Mouse (Mus musculus): ENCODE data around the gene Nudt11.
"Not testable (repeated sequence)": the region's sequence is repeated elsewhere in the genome, so short reads cannot be mapped to it uniquely, and the experiment has no call there.

GRCm38 (mm10) chrX:6047936-6048614 lies 822 bp downstream of the Nudt11 start:
- TF ChIP-seq CTCF (IDR thresholded peaks at IDR 0.05; ENCODE audit: low read depth, low read length); POLR2A (IDR thresholded peaks at IDR 0.05; ENCODE audit: extremely low read depth, insufficient read depth, low read length): not testable (repeated sequence)

Data from liver, adult 2 months (tissue).